Mouse (Mus musculus): Measurements from ENCODE around the gene Trim63. TPM values are rescaled to one million over a fixed set of nuclear protein-coding genes. Genes with fewer than 3 reads are reported as not detected.
"Not testable (repeated sequence)": the region's sequence is repeated elsewhere in the genome, so short reads cannot be mapped to it uniquely, and the experiment has no call there.

Gene Trim63
- under 1 TPM; 0.25 to 0.71 TPM for total RNA-seq (2021)
- long read RNA-seq = 0 reads

DNA sequence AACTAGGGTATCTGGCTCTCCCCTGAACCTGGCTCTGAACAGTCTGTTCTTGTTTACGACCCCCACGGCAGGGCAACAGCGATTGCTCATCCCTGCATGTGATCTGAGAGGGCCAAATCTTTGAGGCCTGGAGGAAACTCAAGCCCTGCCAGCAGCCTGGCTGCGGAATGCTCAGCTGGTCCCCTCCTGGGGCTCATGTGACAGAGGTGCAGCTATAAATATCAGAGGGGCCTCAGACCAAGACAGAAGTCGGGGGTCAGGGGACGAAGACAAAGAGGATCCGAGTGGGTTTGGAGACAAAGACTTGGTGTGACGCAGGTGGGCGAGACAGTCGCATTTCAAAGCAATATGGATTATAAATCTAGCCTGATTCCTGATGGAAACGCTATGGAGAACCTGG, at the start of gene Trim63:
TSS of gene Trim63 (plus strand) at position 245 of the 400 bp plus-strand sequence.
- no peak for DNase-seq (ENCODE audit: low spot score in 2 of 2)

GRCm38 (mm10) chr4:134265860-134266585, 48.9 kb upstream of the Trim63 start:
- DNase-seq (ENCODE audit: low spot score in 2 of 2) = no peak

DNA sequence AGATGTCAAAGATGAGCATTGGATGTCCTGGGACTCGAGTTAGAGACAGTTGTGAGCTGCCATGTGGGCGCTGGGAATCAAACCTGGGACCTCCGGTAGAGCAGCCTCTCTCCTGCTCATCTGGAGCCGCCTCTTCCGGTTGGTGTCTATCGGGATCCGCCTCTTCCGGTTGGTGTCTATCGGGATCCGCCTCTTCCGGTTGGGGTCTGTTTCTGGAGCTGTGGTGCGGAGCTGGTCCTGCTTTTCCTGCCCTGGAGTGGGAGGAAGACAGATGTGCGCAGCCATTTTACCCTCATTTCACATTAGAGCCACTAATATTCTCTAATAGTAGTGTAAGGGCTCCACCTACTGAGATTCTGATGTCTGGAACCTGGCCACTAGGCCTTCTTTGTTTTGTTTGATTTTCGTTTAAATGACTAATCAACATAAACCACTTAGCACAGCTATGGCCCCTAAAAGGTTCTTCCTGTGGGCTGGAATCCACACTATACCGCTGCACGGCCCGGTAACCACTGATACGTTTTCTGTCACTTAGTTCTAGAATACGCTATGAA, 46.7 kb upstream of the Trim63 start:
- no peak for DNase-seq (ENCODE audit: low spot score in 2 of 2)

DNA sequence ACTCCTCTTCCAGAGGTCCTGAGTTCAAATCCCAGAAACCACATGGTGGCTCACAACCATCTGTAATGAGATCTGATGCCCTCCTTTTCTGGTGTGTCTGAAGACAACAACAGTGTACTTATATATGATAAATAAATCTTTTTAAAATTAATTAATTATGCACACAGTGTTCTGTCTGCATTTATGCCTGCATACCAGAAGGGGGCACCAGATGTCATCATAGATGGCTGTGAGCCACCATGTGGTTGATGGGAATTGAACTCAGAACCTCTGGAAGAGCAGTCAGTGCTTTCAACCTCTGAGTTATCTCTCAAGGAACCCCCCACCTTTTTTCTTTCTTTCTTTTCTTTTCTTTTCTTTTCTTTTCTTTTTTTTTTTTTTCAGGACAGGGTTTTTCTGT, 45.3 kb upstream of the Trim63 start:
- not testable (repeated sequence) for DNase-seq (ENCODE audit: low spot score in 2 of 2)

GRCm38 (mm10) chr4:134271979-134272378, 42.9 kb upstream of the Trim63 start:
- no peak for DNase-seq (ENCODE audit: low spot score in 2 of 2)

DNA sequence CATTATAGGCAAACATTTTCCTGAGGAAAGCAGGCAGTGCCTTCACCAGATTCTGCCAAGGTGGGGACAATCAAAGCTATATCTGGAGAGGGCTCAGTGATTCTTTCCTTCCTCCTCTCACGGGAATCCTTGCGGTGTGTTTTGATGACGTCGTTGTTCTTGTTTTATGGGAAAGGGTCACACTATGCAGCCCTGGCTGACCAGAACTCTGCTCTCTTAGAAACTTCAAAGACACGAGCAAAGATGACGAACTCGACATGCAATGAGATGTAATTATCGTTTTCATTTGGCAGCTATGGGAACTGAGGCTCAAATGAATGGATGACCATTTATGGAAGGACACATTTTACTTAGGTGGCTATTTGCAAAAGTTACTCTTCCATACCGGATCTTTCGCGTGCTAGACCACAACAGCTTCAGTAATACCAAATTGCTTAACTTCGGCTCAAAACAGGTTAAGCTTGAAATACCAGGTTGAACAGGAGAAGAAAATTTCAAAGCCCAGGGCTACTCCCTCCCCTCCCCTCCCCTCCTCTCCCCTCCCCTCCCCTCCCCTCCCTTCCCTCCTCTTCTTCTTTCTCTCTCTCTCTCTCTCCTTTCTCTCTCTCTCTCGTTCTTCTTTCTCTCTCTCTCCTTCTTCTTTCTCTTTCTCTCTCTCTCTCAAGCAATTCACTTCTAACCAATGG, 42.0 kb upstream of the Trim63 start:
- no peak for DNase-seq (ENCODE audit: low spot score in 2 of 2)

DNA sequence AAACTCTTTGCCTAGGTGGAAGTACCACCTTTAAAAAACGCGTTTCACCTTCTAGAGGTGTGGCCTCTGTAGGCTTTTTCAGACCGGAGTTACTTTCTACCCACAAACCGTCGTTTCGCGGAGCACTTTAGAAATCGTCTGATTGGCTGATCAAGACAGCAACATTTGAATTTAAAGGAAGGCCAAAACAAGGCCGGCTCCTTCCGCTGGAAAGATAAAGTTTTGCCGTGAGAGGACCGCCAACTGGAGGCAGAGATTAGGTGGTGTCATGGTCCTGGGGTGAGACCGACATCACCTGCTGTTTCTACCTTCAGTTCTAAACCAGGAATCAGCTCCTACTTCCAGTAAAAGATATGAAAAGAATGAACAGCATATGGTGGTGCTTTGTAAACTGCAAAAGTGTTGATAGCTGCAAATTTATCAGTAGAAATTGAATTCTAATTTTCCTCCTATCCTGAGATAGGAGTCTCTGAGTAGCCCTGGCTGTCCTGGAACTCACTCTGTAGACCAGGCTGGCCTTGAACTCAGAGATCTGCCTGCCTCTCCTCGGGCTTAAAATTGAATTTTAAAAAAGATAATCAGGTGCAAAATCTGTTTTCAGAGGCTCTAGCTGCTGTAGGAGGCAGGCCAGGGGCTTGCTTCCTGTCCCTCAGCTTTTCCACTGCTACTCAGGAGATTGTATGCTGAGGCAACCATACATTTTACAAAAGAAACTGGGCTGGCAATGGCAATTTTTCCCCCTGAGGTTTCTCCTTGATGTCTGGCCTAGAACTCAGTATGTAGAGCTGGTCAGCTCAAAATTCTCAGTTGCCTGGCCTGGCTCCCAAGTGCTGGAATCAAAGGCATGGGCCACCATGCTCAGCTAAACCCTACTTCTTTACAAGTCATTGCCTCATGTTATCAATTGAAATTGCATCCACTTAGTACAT, 41.2 kb upstream of the Trim63 start:
- DNase-seq (ENCODE audit: low spot score in 2 of 2) = no peak

DNA sequence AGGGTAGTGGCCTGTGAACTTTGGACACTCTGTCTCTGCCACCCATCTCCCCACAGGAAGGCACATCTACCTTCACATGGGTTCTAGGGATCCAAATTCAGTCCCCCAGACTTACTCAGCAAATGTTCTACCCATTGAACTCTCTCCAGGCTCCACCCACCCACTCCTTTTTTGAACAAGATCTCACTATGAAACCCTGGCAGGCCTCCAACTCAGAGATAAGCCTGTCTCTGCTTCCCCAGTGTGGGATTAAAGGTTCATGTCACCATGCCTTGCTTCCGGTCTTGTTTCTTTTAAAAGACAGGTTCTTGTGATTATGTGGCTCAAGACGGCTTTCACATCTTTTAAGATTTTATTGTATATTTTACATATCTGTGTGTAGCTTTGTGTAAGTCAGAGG, 30.0 kb upstream of the Trim63 start:
- no peak for DNase-seq (ENCODE audit: low spot score in 2 of 2)

DNA sequence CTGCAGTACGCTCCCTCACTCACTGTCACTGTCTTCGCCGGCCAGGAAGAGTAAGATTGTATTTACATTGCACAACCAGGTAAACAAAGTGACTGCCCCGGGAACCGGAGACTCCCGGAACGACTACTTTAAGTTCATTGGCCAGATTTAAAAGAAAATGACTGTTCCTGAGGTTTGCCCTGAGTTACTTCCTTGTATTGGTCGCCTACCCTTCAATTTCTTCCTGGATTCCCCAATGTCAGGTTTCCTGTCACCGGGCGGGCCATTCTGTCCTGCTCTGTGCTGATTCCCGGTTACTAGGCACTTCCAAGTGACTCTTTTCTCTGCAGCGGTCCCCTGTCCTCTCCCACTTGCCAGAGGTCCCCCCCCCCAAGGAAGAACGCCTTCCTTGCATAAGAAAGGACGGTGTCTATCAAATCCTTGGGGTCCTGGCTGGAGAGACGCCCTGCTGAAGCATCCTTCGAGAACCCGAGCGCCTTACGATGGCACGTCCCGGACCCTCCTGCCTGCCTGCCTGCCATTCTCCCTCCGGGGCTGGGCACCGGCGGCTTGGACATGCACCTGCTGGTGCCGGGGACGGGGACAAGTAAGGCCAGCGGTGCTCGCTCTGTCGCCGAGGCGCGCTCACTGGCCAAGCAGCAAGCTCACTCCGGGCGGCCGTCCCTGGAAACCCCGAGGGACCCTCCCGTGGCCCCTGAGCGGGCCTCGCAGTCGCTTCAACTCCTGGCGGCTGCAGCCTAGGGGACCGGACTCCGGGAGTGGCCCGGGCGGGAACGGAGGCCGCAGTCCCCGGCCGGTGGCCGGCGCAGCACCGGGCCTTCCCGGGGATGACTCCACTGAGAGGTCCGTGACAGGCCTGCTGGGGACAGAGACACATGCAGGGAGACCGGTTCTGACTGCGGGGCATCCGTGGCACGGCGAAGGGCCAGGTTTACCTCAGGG, 28.4 kb upstream of the Trim63 start:
- no peak for DNase-seq (ENCODE audit: low spot score in 2 of 2)

DNA sequence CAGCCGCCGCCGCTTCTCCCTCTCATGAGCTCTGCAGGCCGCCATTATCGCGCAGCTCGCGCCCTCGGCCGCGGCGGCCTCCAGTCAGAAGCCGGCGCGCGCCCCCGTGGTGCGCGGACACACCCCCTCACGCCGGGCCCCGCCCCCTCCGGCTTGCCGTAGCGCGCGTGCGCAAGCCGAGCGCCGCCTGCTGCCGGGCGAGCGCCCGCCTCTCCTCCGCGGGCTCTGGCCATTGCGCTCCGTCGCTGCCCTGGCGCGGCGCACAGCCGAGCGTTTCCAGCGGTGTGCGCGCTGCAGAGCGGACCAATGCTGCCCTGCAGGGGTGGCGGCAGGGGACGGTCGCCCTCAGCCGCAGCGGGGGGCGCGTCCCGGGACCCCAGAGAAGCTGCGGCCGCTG, 27.8 kb upstream of the Trim63 start:
- DNase-seq (ENCODE audit: low spot score in 2 of 2) = peak; percentile 97 to 99

DNA sequence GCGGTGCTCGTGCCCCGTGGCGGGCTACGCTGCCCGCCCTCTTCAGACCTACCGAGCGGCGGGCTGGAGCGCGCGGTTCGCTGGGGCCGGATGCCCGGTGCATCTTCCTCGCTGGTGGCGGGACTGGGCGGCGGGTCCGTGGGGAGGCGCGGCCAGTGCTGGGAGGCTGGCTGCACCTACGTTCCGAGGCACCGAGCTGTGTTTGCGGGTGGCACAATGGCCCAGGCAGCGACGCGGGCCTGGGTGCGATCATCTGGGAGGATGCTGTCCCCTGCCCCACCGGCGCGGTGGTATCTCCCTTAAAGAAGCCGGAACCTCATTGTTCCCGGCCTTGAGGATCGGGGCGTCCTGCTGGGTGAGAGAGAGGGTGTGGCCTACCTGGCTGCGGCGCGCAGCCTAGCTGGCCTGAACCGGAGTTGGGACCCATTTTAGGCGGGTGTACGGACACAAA, 27.3 kb upstream of the Trim63 start, which contains the start of gene Pdik1l:
TSS of gene Pdik1l (minus strand) at position 321 of the 451 bp plus-strand sequence.
- DNase-seq (ENCODE audit: low spot score in 2 of 2) = peak; percentile 69 to 75

- DNase-seq (ENCODE audit: low spot score in 2 of 2) = no peak
Measured at GRCm38 (mm10) chr4:134288397-134289256, 26.3 kb upstream of the Trim63 start.

GRCm38 (mm10) chr4:134292067-134292466, 22.9 kb upstream of the Trim63 start:
- DNase-seq (ENCODE audit: low spot score in 2 of 2) = peak; percentile 75 to 80

DNA sequence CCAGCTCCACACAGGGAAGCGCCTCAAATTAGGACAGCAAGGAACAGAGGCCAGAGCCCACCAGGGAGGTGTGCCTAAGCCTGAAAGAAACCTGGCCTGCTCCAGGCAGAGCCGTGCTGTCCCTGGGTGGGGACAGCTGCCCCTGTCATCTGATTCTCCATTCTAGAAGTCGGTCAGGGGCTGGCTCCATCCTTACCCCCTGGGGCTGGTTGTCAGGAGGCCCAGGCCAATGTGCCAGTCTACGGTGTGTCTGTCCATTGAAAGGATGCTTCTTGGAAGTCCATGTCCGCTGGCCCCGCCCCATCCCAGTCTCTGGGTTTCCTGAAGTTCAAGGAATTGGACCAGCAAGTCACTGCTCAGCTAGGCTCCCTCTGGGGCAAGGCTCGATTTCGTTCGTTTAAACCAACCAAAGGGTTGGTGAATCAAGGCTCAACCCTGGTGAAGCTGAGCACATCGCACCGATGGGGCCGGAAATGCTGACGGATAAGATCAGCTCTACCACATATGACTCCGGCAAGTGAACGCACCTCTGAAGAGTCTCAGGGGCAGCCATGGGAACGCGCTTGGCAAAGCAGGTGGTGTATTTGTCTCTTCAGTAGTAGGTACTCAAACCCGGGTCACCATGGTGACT, 21.7 kb upstream of the Trim63 start:
- DNase-seq (ENCODE audit: low spot score in 2 of 2) = no peak

- no peak for DNase-seq (ENCODE audit: low spot score in 2 of 2)
Measured at GRCm38 (mm10) chr4:134293692-134294163, 21.2 kb upstream of the Trim63 start.

GRCm38 (mm10) chr4:134296096-134296495, 18.8 kb upstream of the Trim63 start:
- not testable (repeated sequence) for DNase-seq (ENCODE audit: low spot score in 2 of 2)

DNA sequence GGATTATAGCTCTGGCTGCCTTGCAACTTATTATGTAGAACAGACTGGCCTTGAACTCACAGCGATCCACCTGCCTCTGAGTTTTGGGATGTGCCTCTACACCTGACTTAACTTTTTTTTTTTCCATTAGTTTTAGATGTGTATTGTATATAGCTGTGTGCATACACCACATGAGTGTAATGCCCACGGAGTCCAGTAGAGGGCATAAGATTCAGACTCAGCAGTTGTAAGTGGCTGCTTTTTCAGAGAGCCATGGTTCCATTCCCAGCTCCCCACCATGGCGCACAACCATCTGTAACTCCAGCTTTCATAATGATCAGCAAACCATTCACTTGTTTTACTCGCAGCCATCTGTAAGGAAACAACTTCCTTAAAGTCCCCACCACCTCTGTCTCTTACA, 18.4 kb upstream of the Trim63 start:
- no peak for DNase-seq (ENCODE audit: low spot score in 2 of 2)

- no peak for DNase-seq (ENCODE audit: low spot score in 2 of 2)
Measured at GRCm38 (mm10) chr4:134297369-134297768, 17.6 kb upstream of the Trim63 start.
